Mouse (Mus musculus) megakaryocyte progenitor cell, adult 5-6 weeks (primary cell): Measurements from ENCODE around the gene Nr1i3. TPM values are rescaled to one million over a fixed set of nuclear protein-coding genes. Genes with fewer than 3 reads are reported as not detected.

Source experiments
- ATAC-seq: replicated peaks from 2 replicates; pipeline ENCODE4 v1.8.0; 2016; ENCODE audit warnings: mild to moderate bottlenecking, moderate TSS enrichment, inconsistent platforms; ENCODE audit not compliant: poor library complexity
- total RNA-seq, 2 experiments: library from RNA; stranded (forward) in 1 of 2; stranded (reverse) in 1 of 2; fragments of 157-497, 149-512 nt in 1 of 2; fragments of 200-1000 nt in 1 of 2; gene quantifications; 2 replicates each; pipeline versions ENCODE4 v1.2.3 to v1.2.4; 2015 to 2017

The Nr1i3 gene
- total RNA-seq, 2 experiments from 2014 or later = 0.12 TPM; not detected in 1

- ATAC-seq = no peak
Measured at GRCm38 (mm10) chr1:171193911-171194830, 19.6 kb upstream of the Nr1i3 start.

- ATAC-seq = no peak
Measured at GRCm38 (mm10) chr1:171195046-171195822, 18.5 kb upstream of the Nr1i3 start.

GRCm38 (mm10) chr1:171195887-171196397 lies 17.8 kb upstream of the Nr1i3 start, which contains the start of gene Pcp4l1:
TSS of gene Pcp4l1 (minus strand) at chr1:171196268.
- peak; percentile 98 for ATAC-seq

- no peak for ATAC-seq
Measured at GRCm38 (mm10) chr1:171199532-171199931, 14.2 kb upstream of the Nr1i3 start.

GRCm38 (mm10) chr1:171200769-171201168 lies 13.0 kb upstream of the Nr1i3 start:
- ATAC-seq = no peak

DNA sequence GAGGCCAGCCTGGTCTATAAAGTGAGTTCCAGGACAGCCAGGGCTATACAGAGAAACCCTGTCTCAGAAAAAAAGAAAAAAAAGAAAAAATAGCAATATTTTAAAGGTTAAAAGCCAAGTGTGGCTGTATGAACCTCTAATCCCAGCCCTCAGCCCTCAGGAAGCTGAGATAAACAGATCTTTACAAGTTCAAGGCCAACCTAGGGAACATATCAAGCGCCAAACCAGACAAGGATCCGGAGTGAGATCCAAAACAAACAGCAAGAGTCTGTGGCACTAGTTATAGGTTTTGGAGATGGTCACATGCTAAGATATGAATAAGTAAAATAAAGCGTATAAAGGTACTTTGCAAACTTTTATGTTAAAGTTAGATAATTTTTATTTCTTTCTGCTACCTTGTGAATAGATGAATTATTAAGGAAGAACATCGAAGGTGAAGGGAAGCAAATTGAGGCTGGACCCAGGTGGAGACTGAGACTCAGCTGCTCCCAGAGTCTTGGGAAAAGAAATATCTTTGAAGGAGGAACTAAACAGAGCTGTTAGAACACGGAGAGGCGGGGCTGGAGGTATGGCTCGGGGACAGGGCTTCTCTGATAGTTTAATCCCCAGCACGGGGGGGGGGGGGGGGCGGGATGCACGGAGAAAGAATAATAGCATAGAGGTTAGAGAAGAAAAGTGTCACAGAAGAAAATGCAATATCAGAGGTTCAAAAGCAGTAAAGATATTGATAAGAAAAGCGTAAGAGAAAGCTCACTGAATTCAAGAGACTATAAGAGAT lies 10.1 kb upstream of the Nr1i3 start:
- no peak for ATAC-seq

GRCm38 (mm10) chr1:171204249-171204644 lies 9.5 kb upstream of the Nr1i3 start:
- no peak for ATAC-seq

DNA sequence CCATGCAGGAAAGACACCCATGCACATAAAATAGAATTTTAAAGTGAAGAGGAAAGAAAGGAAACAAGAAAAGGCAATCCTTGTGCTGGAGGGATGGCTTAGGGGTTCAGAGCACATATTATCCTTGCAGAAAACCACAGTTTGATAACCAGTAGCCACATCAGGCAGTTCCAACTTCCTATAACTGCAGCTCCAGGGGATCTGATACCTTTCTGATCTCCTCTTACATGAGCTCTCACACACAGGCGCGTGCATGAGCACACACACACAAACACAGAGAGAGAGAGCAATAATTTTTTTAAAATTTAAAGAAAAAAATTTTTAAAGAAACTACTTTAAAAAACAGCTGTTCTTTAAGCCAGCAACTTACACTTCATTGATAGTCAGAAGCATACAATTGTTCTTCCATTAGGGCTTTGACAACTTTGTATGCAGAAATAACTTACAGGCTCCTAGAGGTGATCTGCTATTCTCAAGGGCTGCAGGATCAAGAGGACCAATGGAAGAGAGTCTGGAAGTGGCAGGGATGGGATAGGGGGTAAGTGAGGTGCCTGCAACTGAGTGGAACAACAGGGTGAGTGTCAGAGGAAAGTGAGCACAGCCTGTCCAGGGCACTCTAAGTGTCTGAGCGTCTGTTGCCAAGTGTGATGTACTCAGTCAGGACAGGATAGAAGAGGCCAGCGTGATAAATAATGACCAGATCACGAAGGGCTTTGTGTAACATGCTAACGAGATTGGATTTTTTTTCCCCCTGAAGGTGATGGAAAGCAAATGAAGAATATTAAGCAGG lies 7.9 kb upstream of the Nr1i3 start:
- peak; percentile 56 for ATAC-seq

DNA sequence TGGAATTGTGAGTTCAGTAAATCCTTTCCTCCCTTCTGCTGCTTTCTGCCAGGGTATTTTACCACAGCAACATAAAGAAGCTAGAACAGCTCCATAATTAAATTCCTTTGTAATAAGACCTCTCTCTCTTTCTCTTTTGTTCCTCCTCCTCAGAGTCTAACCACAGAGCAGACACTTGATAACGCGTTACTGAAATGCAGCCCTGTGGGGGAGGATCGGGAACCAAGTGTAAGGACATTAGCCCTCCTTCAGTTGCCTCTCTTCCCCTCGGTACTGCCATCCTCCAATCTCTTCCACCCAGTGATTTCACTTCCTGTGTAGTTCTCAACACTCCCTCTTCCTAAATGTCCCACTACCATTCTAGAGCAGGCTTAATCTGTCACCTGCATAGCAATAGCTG lies 4.4 kb upstream of the Nr1i3 start:
- ATAC-seq = peak; percentile 58

DNA sequence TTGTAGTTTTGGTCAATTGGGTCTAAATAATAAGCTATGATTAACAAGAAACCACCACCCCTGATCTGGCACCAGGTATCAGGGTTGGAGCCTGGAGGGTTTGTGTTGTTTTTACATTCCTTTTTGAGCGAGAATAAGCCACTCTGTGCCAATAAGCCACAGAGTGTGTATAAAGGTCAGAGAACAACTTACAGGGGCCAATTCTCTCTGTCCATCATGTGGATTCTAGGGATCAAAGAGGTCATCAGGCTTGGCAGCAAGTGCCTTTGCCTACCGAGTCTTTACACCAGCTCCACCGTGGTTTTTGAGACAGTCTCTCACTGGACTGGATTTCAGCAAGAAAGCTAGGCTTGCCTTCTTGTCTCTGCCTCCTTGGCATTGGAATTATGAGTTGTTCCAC lies 916 bp upstream of the Nr1i3 start:
- no peak for ATAC-seq

DNA sequence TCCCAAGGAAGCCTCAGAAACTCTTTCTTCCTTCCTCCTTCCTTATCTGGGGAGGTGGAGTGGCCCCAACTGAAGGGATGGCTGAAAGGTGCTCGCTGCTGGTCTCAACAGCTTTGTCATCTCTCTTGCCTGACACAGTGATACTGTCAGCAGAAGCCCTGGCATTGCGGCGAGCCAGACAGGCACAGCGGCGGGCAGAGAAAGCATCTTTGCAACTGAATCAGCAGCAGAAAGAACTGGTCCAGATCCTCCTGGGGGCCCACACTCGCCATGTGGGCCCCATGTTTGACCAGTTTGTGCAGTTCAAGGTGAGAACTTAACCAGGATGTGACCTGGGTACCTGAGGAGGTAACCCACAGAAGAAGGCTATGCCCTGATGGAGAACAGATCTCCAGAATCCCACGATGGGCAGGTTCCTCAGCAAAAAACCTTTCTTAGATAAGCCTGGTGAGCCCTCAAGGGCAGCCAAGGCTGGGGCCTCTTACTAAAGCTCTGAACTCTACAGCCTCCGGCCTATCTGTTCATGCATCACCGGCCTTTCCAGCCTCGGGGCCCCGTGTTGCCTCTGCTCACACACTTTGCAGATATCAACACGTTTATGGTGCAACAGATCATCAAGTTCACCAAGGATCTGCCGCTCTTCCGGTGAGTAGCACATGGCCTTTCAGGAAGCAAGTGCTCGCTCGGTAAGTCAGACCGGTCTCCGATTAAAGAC lies 2.6 kb downstream of the Nr1i3 start:
- no peak for ATAC-seq

DNA sequence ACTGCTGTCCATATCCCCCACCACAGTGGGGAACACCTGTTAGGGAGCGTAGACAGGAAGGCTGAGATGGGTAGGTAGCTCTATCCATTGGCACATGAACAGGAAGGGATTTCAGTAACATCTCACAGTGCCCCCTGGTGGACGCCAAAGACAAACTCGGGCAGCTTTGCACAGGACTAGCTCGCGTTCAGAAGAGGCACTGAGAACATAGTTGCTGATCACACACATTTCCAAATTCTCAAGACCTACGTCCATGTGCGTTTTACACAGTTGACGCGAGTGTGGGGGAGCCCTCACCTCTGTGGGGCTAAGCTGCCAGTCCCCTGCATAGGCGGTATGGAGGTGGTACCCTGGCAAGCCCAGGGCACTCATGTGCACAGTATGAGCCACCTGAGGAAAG lies 7.1 kb downstream of the Nr1i3 start:
- ATAC-seq = peak; percentile 52

- ATAC-seq = no peak
Measured at GRCm38 (mm10) chr1:171221281-171222193, 7.8 kb downstream of the Nr1i3 start.

- peak; percentile 93 for ATAC-seq
Measured at GRCm38 (mm10) chr1:171222238-171223155, 8.7 kb downstream of the Nr1i3 start, which contains the start of gene Tomm40l. TSS of gene Tomm40l (minus strand) at chr1:171222514.

GRCm38 (mm10) chr1:171223168-171223567 lies 9.4 kb downstream of the Nr1i3 start:
- no peak for ATAC-seq

GRCm38 (mm10) chr1:171223796-171224195 lies 10.0 kb downstream of the Nr1i3 start:
- no peak for ATAC-seq

GRCm38 (mm10) chr1:171224857-171225256 lies 11.1 kb downstream of the Nr1i3 start, which contains the start of gene Apoa2:
TSS of gene Apoa2 (plus strand) at chr1:171225054.
- no peak for ATAC-seq
